Comparison of ENCODE assay signal across 26 mouse cellular contexts in genomic region chr14:77942235-77942634, GRCm38 (mm10). TPM values are rescaled to one million over a fixed set of nuclear protein-coding genes. Genes with fewer than 3 reads are reported as not detected.
A peak's percentile ranks its signal among the peaks of the same experiment; 100 is the strongest.
DNase-seq lines count a peak whose midpoint lies in the region; ATAC-seq and TF ChIP-seq lines count a peak whose summit lies in the region.
"Had no signal": no experiment of that assay in that cellular context is flagged by ENCODE, and none has a peak within 500 bp of the region (broad histone marks: within the 10 kb centered on the region; RNA-seq: fewer than 3 reads in every experiment).

No protein-coding gene starts in this region.

- no peaks in the 10 kb centered on the region for H3K9me3 ChIP-seq in hindbrain, embryonic 14.5 days (ENCODE audit: control insufficient read depth, low read length)
- H3K9me3 ChIP-seq in hindbrain, embryonic 12.5 days (replicated peaks): no peaks in the 10 kb centered on the region
- H3K9me3 ChIP-seq in hindbrain, postnatal 0 days (ENCODE audit: low read length): no peaks in the 10 kb centered on the region
- no peaks in the 10 kb centered on the region for H3K9me3 ChIP-seq in midbrain, postnatal 0 days (ENCODE audit: low read length)
- H3K9me3 ChIP-seq: kidney, embryonic 15.5 days; liver, embryonic 13.5 days; neural tube, embryonic 13.5 days had no signal

- H3K9ac ChIP-seq in hindbrain, embryonic 14.5 days: no peak overlapping the region
- H3K9ac ChIP-seq in hindbrain, embryonic 12.5 days: no peak overlapping the region
- no peak overlapping the region for H3K9ac ChIP-seq in hindbrain, postnatal 0 days (replicated peaks; ENCODE audit: low read length)
- H3K9ac ChIP-seq in midbrain, postnatal 0 days (replicated peaks; ENCODE audit: low read length, poor library complexity, severe bottlenecking): no peak overlapping the region
- H3K9ac ChIP-seq: kidney, embryonic 15.5 days; liver, embryonic 13.5 days had no signal

- no peak for ATAC-seq in hindbrain, embryonic 14.5 days (ENCODE audit: low FRiP score)
- no peak for ATAC-seq in hindbrain, embryonic 12.5 days (ENCODE audit: low FRiP score)
- no peak for ATAC-seq in hindbrain, postnatal 0 days
- ATAC-seq in midbrain, postnatal 0 days (ENCODE audit: low FRiP score): no peak
- ATAC-seq: intestine, postnatal 0 days; Patski had no signal

- no peak for TF ChIP-seq CTCF in hindbrain, postnatal 0 days (IDR thresholded peaks at IDR 0.05; ENCODE audit: low read depth)
- peak; percentile 17 for TF ChIP-seq CTCF in midbrain, postnatal 0 days (IDR thresholded peaks at IDR 0.05)

- DNase-seq in hindbrain, embryonic 14.5 days (ENCODE audit: low spot score): no peak
- DNase-seq in embryo, embryonic 10.5 days (ENCODE audit: low spot score): peak; percentile 53
- peak; percentile 14 for DNase-seq in hindbrain, postnatal 0 days (ENCODE audit: low spot score)
- no peak for DNase-seq in midbrain, postnatal 0 days (ENCODE audit: low spot score)
- no peak for DNase-seq in T-cell, adult 2 months (ENCODE audit: low spot score)
- DNase-seq in thymus, postnatal 0 days (ENCODE audit: low spot score): no peak
- DNase-seq: adrenal gland, adult 8-10 months; B cell, adult 2 months; cerebellum, adult 8-10 months; gastrocnemius, postnatal 10 days; heart, adult 11 months; kidney, postnatal 36 days; liver, embryonic 13.5 days; lung, adult 2 months; lung, postnatal 14 days; retina, postnatal 1 day; right cerebral cortex, postnatal 25 days; spleen, adult 18-20 months had no signal

- WGBS in hindbrain, embryonic 14.5 days: 14% methylated on average over 9 of the region's 9 CpGs
- 21% methylated on average over 9 of the region's 9 CpGs for WGBS in hindbrain, embryonic 12.5 days
- WGBS in hindbrain, postnatal 0 days: 21% methylated on average over 9 of the region's 9 CpGs
- WGBS in midbrain, postnatal 0 days: 15% methylated on average over 9 of the region's 9 CpGs

- H3K36me3 ChIP-seq in hindbrain, embryonic 14.5 days (replicated peaks; ENCODE audit: control insufficient read depth, insufficient read depth): no peaks in the 10 kb centered on the region
- no peaks in the 10 kb centered on the region for H3K36me3 ChIP-seq in hindbrain, embryonic 12.5 days
- no peaks in the 10 kb centered on the region for H3K36me3 ChIP-seq in hindbrain, postnatal 0 days (ENCODE audit: insufficient read depth, low read length)
- H3K36me3 ChIP-seq in midbrain, postnatal 0 days (ENCODE audit: insufficient read depth, low read length): no peaks in the 10 kb centered on the region
- H3K36me3 ChIP-seq: G1E; kidney, embryonic 15.5 days; liver, embryonic 13.5 days; neural tube, embryonic 13.5 days had no signal

- H3K4me2 ChIP-seq in hindbrain, embryonic 14.5 days (replicated peaks): peak overlapping the region; percentile 44; the same call in 1 of the 2 replicates
- no peak overlapping the region for H3K4me2 ChIP-seq in hindbrain, embryonic 12.5 days (replicated peaks)
- peak overlapping the region; percentile 51; the same call in 1 of the 2 replicates for H3K4me2 ChIP-seq in hindbrain, postnatal 0 days (ENCODE audit: low read depth, low read length)
- no peak overlapping the region for H3K4me2 ChIP-seq in midbrain, postnatal 0 days (ENCODE audit: low read depth, low read length, poor library complexity, severe bottlenecking)
- H3K4me2 ChIP-seq: heart, embryonic 11.5 days; liver, embryonic 13.5 days had no signal

- no peaks in the 10 kb centered on the region for H3K27me3 ChIP-seq in hindbrain, embryonic 14.5 days (ENCODE audit: control insufficient read depth, insufficient read depth, low read length)
- no peaks in the 10 kb centered on the region for H3K27me3 ChIP-seq in hindbrain, embryonic 12.5 days
- no peaks in the 10 kb centered on the region for H3K27me3 ChIP-seq in hindbrain, postnatal 0 days (ENCODE audit: insufficient read depth, low read length)
- no peaks in the 10 kb centered on the region for H3K27me3 ChIP-seq in midbrain, postnatal 0 days (ENCODE audit: insufficient read depth, low read length)
- H3K27me3 ChIP-seq: CH12.LX; kidney, embryonic 15.5 days; liver, embryonic 13.5 days; neural tube, embryonic 13.5 days had no signal

- H3K4me3 ChIP-seq in hindbrain, embryonic 14.5 days (replicated peaks; ENCODE audit: low read length): no peak overlapping the region
- H3K4me3 ChIP-seq in hindbrain, embryonic 12.5 days: no peak overlapping the region
- no peak overlapping the region for H3K4me3 ChIP-seq in hindbrain, postnatal 0 days (ENCODE audit: low read length)
- no peak overlapping the region for H3K4me3 ChIP-seq in midbrain, postnatal 0 days (ENCODE audit: low read depth, low read length)
- H3K4me3 ChIP-seq: kidney, embryonic 15.5 days; liver, embryonic 13.5 days; neural tube, embryonic 13.5 days had no signal

- H3K4me1 ChIP-seq in hindbrain, embryonic 14.5 days (replicated peaks; ENCODE audit: control insufficient read depth, insufficient read depth, low read length): peaks cover 10% of the 10 kb centered on the region; the same call in 1 of the 2 replicates
- no peaks in the 10 kb centered on the region for H3K4me1 ChIP-seq in hindbrain, embryonic 12.5 days
- H3K4me1 ChIP-seq in hindbrain, postnatal 0 days (ENCODE audit: insufficient read depth, low read length): no peaks in the 10 kb centered on the region
- no peaks in the 10 kb centered on the region for H3K4me1 ChIP-seq in midbrain, postnatal 0 days (ENCODE audit: insufficient read depth, low read length)
- H3K4me1 ChIP-seq: liver, embryonic 13.5 days had no signal

- no peak overlapping the region for H3K27ac ChIP-seq in hindbrain, embryonic 14.5 days
- H3K27ac ChIP-seq in hindbrain, embryonic 12.5 days: no peak overlapping the region
- H3K27ac ChIP-seq in hindbrain, postnatal 0 days: no peak overlapping the region
- H3K27ac ChIP-seq in midbrain, postnatal 0 days (ENCODE audit: low read depth, low read length): no peak overlapping the region
- H3K27ac ChIP-seq: kidney, embryonic 15.5 days; liver, embryonic 13.5 days had no signal

RNA-seq across cellular contexts. Expression of gene Epsti1, which starts 38.2 kb away (rescaled TPM):
- 0.14 and 0.33 TPM in 2 replicates for polyA plus RNA-seq in hindbrain, embryonic 14.5 days (2014; fragmentation: Nextera tagmentation; extraction: Ambion mirVana)
- polyA plus RNA-seq in hindbrain, embryonic 12.5 days (2016; fragmentation: Nextera tagmentation; extraction: Ambion mirVana): 0.40 and 0.48 TPM in 2 replicates
- total RNA-seq in hindbrain, postnatal 0 days (2014; rRNA removed): 0.16 and 0.22 TPM in 2 replicates
- polyA plus RNA-seq in hindbrain, postnatal 0 days (2015; fragmentation: Nextera tagmentation; extraction: Ambion mirVana): 0.41 and 0.76 TPM in 2 replicates
- 1.0 and 1.7 TPM in 2 replicates for total RNA-seq in midbrain, postnatal 0 days (2014; rRNA removed)
- 0.66 and 0.68 TPM in 2 replicates for polyA plus RNA-seq in midbrain, postnatal 0 days (2015; fragmentation: Nextera tagmentation; extraction: Ambion mirVana)
- polyA plus RNA-seq in thymus, postnatal 0 days (2015; fragmentation: Nextera tagmentation; extraction: Ambion mirVana): 66.6 and 104 TPM in 2 replicates
- total RNA-seq: G1E had no signal
- polyA plus RNA-seq: G1E, Patski had no signal

Comparison
In these comparisons a context has a peak if more than half of its experiments do, and no peak if none do; other contexts are left out.
1. DNase-seq: peak in embryo, embryonic 10.5 days (single experiment) and hindbrain, postnatal 0 days (single experiment); none in hindbrain, embryonic 14.5 days (single experiment), midbrain, postnatal 0 days (single experiment), T-cell, adult 2 months (single experiment) and thymus, postnatal 0 days (single experiment).
2. H3K4me2 ChIP-seq: peak in hindbrain, embryonic 14.5 days (single experiment) and hindbrain, postnatal 0 days (single experiment); none in hindbrain, embryonic 12.5 days (single experiment) and midbrain, postnatal 0 days (single experiment).
3. RNA of gene Epsti1, which starts 38.2 kb away (polyA plus RNA-seq): 66.6 to 104 TPM in thymus, postnatal 0 days; 0.66 to 0.68 TPM in midbrain, postnatal 0 days, 0.40 to 0.48 TPM in hindbrain, embryonic 12.5 days, 0.41 to 0.76 TPM in hindbrain, postnatal 0 days and 0.14 to 0.33 TPM in hindbrain, embryonic 14.5 days; every median in the first group is over 10 times any median in the second.